Mouse (Mus musculus): ENCODE results near the gene Rps6kl1.

DNA sequence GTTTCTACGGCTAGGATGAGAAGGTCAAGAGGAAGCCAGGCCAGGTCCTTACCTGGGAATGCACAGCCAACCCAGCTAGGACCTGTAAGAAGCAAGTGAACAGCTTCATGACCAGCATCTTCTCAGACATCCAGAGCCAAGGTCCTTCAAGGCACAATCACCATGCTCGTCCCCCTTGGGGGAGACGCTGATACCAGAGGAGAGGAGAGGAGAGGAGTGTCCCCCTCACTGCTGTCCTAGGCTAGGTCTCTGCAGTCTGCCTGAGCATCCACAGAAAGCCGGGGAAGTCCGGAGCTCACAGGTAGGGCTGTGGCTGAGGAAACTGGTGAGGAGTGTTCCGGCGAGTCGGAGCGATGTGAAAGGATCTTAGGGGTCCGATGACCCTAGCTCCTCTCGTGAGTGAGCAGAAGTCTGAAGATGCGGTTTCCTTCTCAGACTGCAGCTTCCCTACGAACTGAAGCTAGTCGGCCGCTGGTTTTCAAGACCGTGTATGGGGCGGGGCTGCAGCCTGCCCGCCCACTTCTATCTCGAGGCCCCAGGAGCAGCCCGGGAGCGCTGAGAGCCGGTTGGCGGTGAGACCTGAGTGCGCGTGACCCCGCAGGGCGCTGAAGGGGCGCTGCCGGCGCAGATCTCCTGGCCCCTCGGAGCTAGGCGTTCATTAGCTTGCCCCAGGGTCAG is 25.9 kb upstream of the Rps6kl1 start:
- TF ChIP-seq POLR2A (IDR thresholded peaks at IDR 0.05; ENCODE audit: extremely low read depth, insufficient read depth, low read length) (no peak), CTCF (IDR thresholded peaks at IDR 0.05; ENCODE audit: low read depth, low read length) (no peak)

Measured in liver, adult 2 months (tissue).